In the genomic region with DNA sequence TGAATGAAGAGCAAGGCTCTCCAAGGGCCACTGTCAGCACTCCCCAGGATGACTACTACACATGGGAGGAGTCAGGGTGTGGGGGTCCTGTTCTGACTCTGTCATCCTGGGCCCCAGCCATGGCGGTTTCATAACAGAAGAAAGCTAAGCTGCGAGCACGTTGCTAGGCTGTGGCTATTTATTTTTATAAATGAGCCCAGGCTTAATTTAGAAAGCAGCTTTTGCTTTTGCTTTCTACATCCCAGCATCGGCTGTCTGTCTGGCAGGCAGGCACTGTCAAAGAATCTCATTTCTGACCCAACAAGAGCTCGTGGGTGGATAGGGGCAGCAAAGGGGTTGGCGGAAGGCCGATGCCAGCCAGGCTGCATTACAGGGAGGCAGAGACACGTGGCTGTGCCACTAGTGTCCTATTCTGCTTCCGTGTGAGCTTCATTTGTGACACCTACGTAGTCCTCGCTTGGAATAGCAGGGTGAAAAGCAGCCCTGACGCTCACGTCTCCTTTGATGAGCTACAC, we compare ENCODE assay signal across 7 mouse cellular contexts.
DNase-seq lines count a peak whose midpoint lies in the region; ATAC-seq and TF ChIP-seq lines count a peak whose summit lies in the region.

No protein-coding gene starts in this region.

- DNase-seq in adrenal gland, adult 2 months, result peak; percentile 78
- DNase-seq in frontal cortex, adult 2 months (ENCODE audit: extremely low spot score in 1 of 2, low spot score in 1 of 2), result peak; percentile 85 to 91
- DNase-seq in heart, postnatal 4 days, result peak; percentile 64
- DNase-seq in lung, adult 2 months, result peak; percentile 34
- DNase-seq in splenic B cell, adult 2 months (ENCODE audit: low read depth, low spot score), result peak; percentile 25
- no peak for DNase-seq in midbrain, postnatal 0 days (ENCODE audit: low spot score)
- no peak for DNase-seq in embryo, embryonic 9.5 days (ENCODE audit: extremely low spot score)

- no peak for TF ChIP-seq CTCF in lung, adult 2 months (IDR thresholded peaks at IDR 0.05; ENCODE audit: insufficient read depth, low read length)
- no peak for TF ChIP-seq CTCF in midbrain, postnatal 0 days (IDR thresholded peaks at IDR 0.05)

- no peak for TF ChIP-seq POLR2A in lung, adult 2 months (IDR thresholded peaks at IDR 0.05; ENCODE audit: borderline replicate concordance, extremely low read depth, low read depth, low read length)

- no peak overlapping the region for H3K27ac ChIP-seq in midbrain, postnatal 0 days (ENCODE audit: low read depth, low read length)

- H3K9ac ChIP-seq in midbrain, postnatal 0 days (replicated peaks; ENCODE audit: low read length, poor library complexity, severe bottlenecking), result no peak overlapping the region

- no peaks in the 10 kb centered on the region for H3K9me3 ChIP-seq in midbrain, postnatal 0 days (ENCODE audit: low read length)

- H3K4me2 ChIP-seq in midbrain, postnatal 0 days (ENCODE audit: low read depth, low read length, poor library complexity, severe bottlenecking), result no peak overlapping the region

- ATAC-seq in midbrain, postnatal 0 days (ENCODE audit: low FRiP score), result no peak

- no peaks in the 10 kb centered on the region for H3K27me3 ChIP-seq in splenic B cell, adult 2 months (ENCODE audit: control insufficient read depth, insufficient read depth, low read length, poor library complexity, severe bottlenecking)
- H3K27me3 ChIP-seq in midbrain, postnatal 0 days (ENCODE audit: insufficient read depth, low read length), result no peaks in the 10 kb centered on the region

- H3K36me3 ChIP-seq in splenic B cell, adult 2 months (ENCODE audit: control insufficient read depth, insufficient read depth, low read length, poor library complexity, severe bottlenecking), result no peaks in the 10 kb centered on the region
- no peaks in the 10 kb centered on the region for H3K36me3 ChIP-seq in midbrain, postnatal 0 days (ENCODE audit: insufficient read depth, low read length)

- WGBS in lung, adult 2 months, result 54% methylated on average over 13 of the region's 13 CpGs
- 75% methylated on average over 13 of the region's 13 CpGs for WGBS in midbrain, postnatal 0 days

- peak overlapping the region; percentile 16 for H3K4me3 ChIP-seq in lung, adult 2 months (replicated peaks; ENCODE audit: extremely low read depth, low read depth, low read length)
- H3K4me3 ChIP-seq in midbrain, postnatal 0 days (ENCODE audit: low read depth, low read length), result no peak overlapping the region

- peaks cover 6% of the 10 kb centered on the region for H3K4me1 ChIP-seq in lung, adult 2 months (ENCODE audit: control insufficient read depth, insufficient read depth, low read length)
- H3K4me1 ChIP-seq in midbrain, postnatal 0 days (ENCODE audit: insufficient read depth, low read length), result 0 out of 2 replicates have a peak, but pooled peaks cover 5% of the 10 kb centered on the region

Comparison
In these comparisons a context has a peak if more than half of its experiments do, and no peak if none do; other contexts are left out.
1. DNase-seq: peak in adrenal gland, adult 2 months (single experiment), frontal cortex, adult 2 months (2 of 2), heart, postnatal 4 days (single experiment), lung, adult 2 months (single experiment) and splenic B cell, adult 2 months (single experiment); none in midbrain, postnatal 0 days (single experiment) and embryo, embryonic 9.5 days (single experiment).